Mouse (Mus musculus) kidney, adult 9 months (tissue): Measurements from ENCODE around the gene Map2k1.

Experiments
- DNase-seq: peaks from one replicate; pipeline ENCODE4 v3.0.0; 2022

The Map2k1 gene

DNA sequence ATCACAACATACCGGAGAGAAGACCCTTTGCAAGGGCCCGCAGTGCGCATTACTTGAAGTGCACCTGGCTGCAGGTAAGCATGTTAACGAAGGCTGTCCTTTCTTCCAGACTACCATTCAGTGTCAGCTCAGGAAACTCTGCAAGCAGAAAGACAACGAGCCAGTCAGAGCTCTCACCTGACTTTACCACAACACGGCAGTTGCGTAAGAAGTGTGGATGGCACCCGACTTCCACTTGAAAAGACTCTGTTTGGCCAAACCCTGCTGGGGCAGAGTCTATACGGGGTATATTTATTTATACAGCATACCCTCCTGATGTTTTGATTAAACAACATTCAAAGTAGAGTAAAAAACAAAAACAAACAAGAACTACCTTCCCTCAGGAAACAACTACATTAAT lies 113.6 kb downstream of the Map2k1 start:
- DNase-seq = no peak

DNA sequence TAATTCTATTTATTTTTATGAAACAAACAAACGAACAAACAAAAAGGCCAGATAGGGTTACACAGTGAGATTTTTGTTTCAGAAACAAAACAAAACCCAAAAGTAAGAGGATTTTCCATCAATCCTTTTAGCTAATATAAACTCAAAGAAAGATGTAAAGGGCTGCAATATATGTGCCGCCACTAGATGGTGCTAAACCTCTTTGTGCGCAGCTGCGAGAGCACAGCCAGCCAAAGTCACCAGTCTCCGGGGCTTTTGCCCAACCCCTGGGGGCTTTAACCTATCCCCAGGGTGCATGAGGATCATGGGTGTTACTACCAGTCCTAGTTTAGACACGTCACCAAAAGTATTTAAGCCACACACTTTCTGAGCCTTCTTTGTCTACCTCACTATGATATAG lies 114.5 kb downstream of the Map2k1 start:
- peak; percentile 72 for DNase-seq
